Mouse (Mus musculus): Measurements from ENCODE around the gene Naa60. TPM values are rescaled to one million over a fixed set of nuclear protein-coding genes. Genes with fewer than 3 reads are reported as not detected.
A peak's percentile ranks its signal among the peaks of the same experiment; 100 is the strongest.
"Not testable (repeated sequence)": the region's sequence is repeated elsewhere in the genome, so short reads cannot be mapped to it uniquely, and the experiment has no call there.

Gene Naa60
- polyA plus RNA-seq, 1 experiment from 2014 or later = 89.4 TPM

DNA sequence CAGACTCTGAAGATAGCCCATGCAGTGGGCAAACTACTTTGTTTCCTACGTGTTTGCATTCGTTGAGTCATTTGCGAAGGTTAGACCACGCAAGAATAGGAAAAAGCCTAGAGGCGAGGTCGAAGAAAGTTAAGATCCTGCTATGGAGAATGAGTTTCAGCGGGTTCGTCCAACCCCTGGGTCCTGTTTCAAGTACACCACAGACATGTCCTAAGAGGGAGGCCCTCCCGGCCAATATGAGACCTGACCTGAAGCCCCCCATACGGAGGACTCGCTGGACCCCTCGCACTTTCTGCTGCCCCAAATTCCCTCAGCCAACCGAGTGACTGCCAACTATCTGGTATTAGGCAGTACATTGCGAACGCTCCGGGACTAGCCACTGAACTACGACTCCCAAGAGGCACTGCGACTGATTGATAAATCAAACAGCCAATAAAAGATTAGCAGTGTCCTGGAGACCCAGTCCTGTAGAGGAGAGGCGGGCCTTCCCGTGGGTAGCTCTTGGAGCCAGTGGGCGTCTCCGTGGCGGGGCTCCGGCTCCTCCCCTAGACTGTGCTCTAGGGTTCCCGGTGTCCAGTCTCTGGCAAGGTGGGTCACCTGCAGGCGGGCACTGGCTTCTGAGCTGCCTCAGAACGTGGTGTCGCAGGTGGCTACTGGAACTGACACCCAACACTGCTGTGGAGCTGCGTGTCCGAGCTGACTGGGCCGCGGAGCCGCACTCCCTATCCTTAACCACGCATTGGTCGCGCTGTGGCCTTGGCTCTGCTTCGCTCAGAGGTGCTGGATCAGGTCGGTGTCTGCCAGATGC, 25.3 kb upstream of the Naa60 start, which contains the start of gene Zfp174:
Zfp174 (plus strand) TSS at position 558 of the 808 bp plus-strand sequence.
- Histone ChIP-seq H3K27me3 (replicated peaks; ENCODE audit: control insufficient read depth, insufficient read depth, low read length) (no peaks in the 10 kb centered on the region), H3K4me1 (replicated peaks; ENCODE audit: control insufficient read depth, insufficient read depth, low read length) (peaks cover 14% of the 10 kb centered on the region), H3K27ac (ENCODE audit: low read length) (no peak within 1 kb of the TSS), H3K36me3 (ENCODE audit: control insufficient read depth, insufficient read depth) (no peaks in the 10 kb centered on the region), H3K4me2 (ENCODE audit: low read length) (peak within 1 kb of the TSS; percentile 79), H3K9ac (replicated peaks; ENCODE audit: low read depth, low read length) (peak within 1 kb of the TSS; percentile 86), H3K4me3 (replicated peaks; ENCODE audit: low read length) (peak within 1 kb of the TSS; percentile 77), H3K9me3 (ENCODE audit: control insufficient read depth, low read length) (no peaks in the 10 kb centered on the region)
- 4% methylated on average over 38 of the region's 38 CpGs for WGBS
- peak; percentile 100 for ATAC-seq

- H3K27me3 ChIP-seq (replicated peaks; ENCODE audit: control insufficient read depth, insufficient read depth, low read length) = no peaks in the 10 kb centered on the region
- peaks cover 14% of the 10 kb centered on the region for H3K4me1 ChIP-seq (replicated peaks; ENCODE audit: control insufficient read depth, insufficient read depth, low read length)
- H3K36me3 ChIP-seq (ENCODE audit: control insufficient read depth, insufficient read depth) = no peaks in the 10 kb centered on the region
- 74% methylated on average over 4 of the region's 4 CpGs for WGBS
- H3K4me2 ChIP-seq (ENCODE audit: low read length) = peak overlapping the region; percentile 79
- H3K27ac ChIP-seq (ENCODE audit: low read length) = no peak overlapping the region
- H3K4me3 ChIP-seq (replicated peaks; ENCODE audit: low read length) = peak overlapping the region; percentile 77
- ATAC-seq = no peak
- H3K9ac ChIP-seq (replicated peaks; ENCODE audit: low read depth, low read length) = peak overlapping the region; percentile 86; the same call in 1 of the 2 replicates
- no peaks in the 10 kb centered on the region for H3K9me3 ChIP-seq (ENCODE audit: control insufficient read depth, low read length)
Observed at GRCm38 (mm10) chr16:3847871-3848270, 24.3 kb upstream of the Naa60 start.

DNA sequence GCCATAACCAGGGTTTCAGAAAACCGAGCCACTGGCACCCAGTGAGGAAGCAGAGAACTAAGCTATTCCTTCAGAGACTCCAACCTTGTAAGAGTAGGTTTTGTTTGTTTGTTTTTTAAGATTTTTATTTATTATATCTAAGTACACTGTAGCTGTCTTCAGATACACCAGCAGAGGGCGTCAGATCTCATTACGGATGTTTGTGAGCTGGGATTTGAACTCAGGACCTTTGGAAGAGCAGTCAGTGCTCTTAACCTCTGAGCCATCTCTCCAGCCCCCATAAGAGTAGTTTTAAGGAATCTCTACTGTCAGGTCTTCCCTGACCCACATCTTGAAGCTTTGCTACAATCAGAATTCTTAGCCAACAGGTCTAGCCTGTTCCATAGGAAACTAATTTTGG, 23.8 kb upstream of the Naa60 start:
- WGBS = 75% methylated on average over 3 of the region's 3 CpGs
- H3K4me2 ChIP-seq (ENCODE audit: low read length) = no peak overlapping the region
- no peaks in the 10 kb centered on the region for H3K9me3 ChIP-seq (ENCODE audit: control insufficient read depth, low read length)
- no peak overlapping the region for H3K27ac ChIP-seq (ENCODE audit: low read length)
- no peak overlapping the region for H3K9ac ChIP-seq (replicated peaks; ENCODE audit: low read depth, low read length)
- H3K27me3 ChIP-seq (replicated peaks; ENCODE audit: control insufficient read depth, insufficient read depth, low read length) = no peaks in the 10 kb centered on the region
- H3K4me3 ChIP-seq (replicated peaks; ENCODE audit: low read length) = no peak overlapping the region
- peaks cover 14% of the 10 kb centered on the region for H3K4me1 ChIP-seq (replicated peaks; ENCODE audit: control insufficient read depth, insufficient read depth, low read length)
- H3K36me3 ChIP-seq (ENCODE audit: control insufficient read depth, insufficient read depth) = no peaks in the 10 kb centered on the region
- ATAC-seq = no peak

- not testable (repeated sequence) for H3K4me2 ChIP-seq (ENCODE audit: low read length); ATAC-seq; H3K27ac ChIP-seq (ENCODE audit: low read length); H3K4me3 ChIP-seq (replicated peaks; ENCODE audit: low read length); H3K9ac ChIP-seq (replicated peaks; ENCODE audit: low read depth, low read length); H3K27me3 ChIP-seq (replicated peaks; ENCODE audit: control insufficient read depth, insufficient read depth, low read length); H3K36me3 ChIP-seq (ENCODE audit: control insufficient read depth, insufficient read depth); H3K9me3 ChIP-seq (ENCODE audit: control insufficient read depth, low read length)
- H3K4me1 ChIP-seq (replicated peaks; ENCODE audit: control insufficient read depth, insufficient read depth, low read length) = peaks cover 14% of the 10 kb centered on the region
- WGBS = 89% methylated on average over 13 of the region's 13 CpGs
Observed at GRCm38 (mm10) chr16:3851301-3851700, 20.9 kb upstream of the Naa60 start.

GRCm38 (mm10) chr16:3852586-3852985, 19.6 kb upstream of the Naa60 start:
- 32% methylated on average over 12 of the region's 12 CpGs for WGBS
- H3K27me3 ChIP-seq (replicated peaks; ENCODE audit: control insufficient read depth, insufficient read depth, low read length) = no peaks in the 10 kb centered on the region
- no peak for ATAC-seq
- no peaks in the 10 kb centered on the region for H3K9me3 ChIP-seq (ENCODE audit: control insufficient read depth, low read length)
- H3K4me2 ChIP-seq (ENCODE audit: low read length) = no peak overlapping the region
- no peak overlapping the region for H3K9ac ChIP-seq (replicated peaks; ENCODE audit: low read depth, low read length)
- H3K27ac ChIP-seq (ENCODE audit: low read length) = no peak overlapping the region
- no peaks in the 10 kb centered on the region; the same call in 1 of the 2 replicates for H3K36me3 ChIP-seq (ENCODE audit: control insufficient read depth, insufficient read depth)
- peaks cover 7% of the 10 kb centered on the region for H3K4me1 ChIP-seq (replicated peaks; ENCODE audit: control insufficient read depth, insufficient read depth, low read length)
- no peak overlapping the region for H3K4me3 ChIP-seq (replicated peaks; ENCODE audit: low read length)

GRCm38 (mm10) chr16:3854437-3855182, 17.6 kb upstream of the Naa60 start:
- Histone ChIP-seq H3K27ac (ENCODE audit: low read length) (no peak overlapping the region), H3K4me2 (ENCODE audit: low read length) (no peak overlapping the region), H3K4me1 (replicated peaks; ENCODE audit: control insufficient read depth, insufficient read depth, low read length) (no peaks in the 10 kb centered on the region), H3K4me3 (replicated peaks; ENCODE audit: low read length) (no peak overlapping the region), H3K9ac (replicated peaks; ENCODE audit: low read depth, low read length) (no peak overlapping the region), H3K36me3 (ENCODE audit: control insufficient read depth, insufficient read depth) (no peaks in the 10 kb centered on the region; the same call in 1 of the 2 replicates), H3K9me3 (ENCODE audit: control insufficient read depth, low read length) (no peaks in the 10 kb centered on the region), H3K27me3 (replicated peaks; ENCODE audit: control insufficient read depth, insufficient read depth, low read length) (no peaks in the 10 kb centered on the region)
- ATAC-seq = no peak
- 57% methylated on average over 11 of the region's 11 CpGs for WGBS

DNA sequence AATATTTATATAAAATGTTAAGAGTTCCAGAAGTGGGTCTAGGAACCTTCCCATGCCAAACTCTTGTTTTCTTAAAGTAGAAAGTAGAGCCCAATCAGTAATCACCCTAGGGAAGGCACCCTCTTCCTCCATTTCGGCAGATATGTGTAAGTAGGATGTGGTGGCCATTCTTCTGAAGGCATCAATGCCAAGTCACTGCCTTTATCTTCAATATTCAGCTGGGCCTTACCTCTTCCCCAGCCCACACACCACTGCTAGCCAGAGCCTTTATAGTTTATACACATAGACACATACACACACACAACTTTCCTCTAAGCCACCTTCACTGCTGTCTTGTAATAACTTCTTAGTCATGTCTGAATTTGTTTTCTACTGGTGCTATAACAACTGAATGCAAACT, 16.4 kb upstream of the Naa60 start:
- H3K4me1 ChIP-seq (replicated peaks; ENCODE audit: control insufficient read depth, insufficient read depth, low read length) = no peaks in the 10 kb centered on the region
- H3K4me3 ChIP-seq (replicated peaks; ENCODE audit: low read length) = no peak overlapping the region
- no peak overlapping the region for H3K27ac ChIP-seq (ENCODE audit: low read length)
- 84% methylated on average over 1 of the region's 1 CpGs for WGBS
- ATAC-seq = no peak
- no peaks in the 10 kb centered on the region for H3K9me3 ChIP-seq (ENCODE audit: control insufficient read depth, low read length)
- peaks cover 4% of the 10 kb centered on the region for H3K36me3 ChIP-seq (ENCODE audit: control insufficient read depth, insufficient read depth)
- H3K4me2 ChIP-seq (ENCODE audit: low read length) = no peak overlapping the region
- no peak overlapping the region for H3K9ac ChIP-seq (replicated peaks; ENCODE audit: low read depth, low read length)
- H3K27me3 ChIP-seq (replicated peaks; ENCODE audit: control insufficient read depth, insufficient read depth, low read length) = no peaks in the 10 kb centered on the region

DNA sequence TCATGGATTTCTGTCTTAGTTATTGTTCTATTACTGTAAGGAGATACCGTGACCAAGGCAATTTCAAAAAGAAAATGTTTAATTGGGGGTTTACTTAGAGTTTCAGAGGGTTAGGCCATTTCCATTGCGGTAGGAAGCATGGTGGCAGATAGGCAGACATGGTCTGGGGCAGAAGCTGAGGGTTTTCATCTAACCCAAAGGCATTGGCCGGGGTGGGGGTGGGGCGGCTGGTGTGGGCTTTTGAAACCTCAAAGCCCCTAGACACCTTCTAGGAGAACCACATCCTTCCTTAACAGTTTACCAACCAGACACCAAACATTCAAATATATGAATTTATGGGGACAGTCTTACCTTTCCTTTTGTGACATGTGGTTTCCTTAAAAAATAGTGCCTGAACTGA, 12.9 kb upstream of the Naa60 start:
- WGBS = 92% methylated on average over 4 of the region's 4 CpGs
- Histone ChIP-seq H3K4me3 (replicated peaks; ENCODE audit: low read length) (no peak overlapping the region), H3K36me3 (ENCODE audit: control insufficient read depth, insufficient read depth) (peaks cover 11% of the 10 kb centered on the region), H3K27me3 (replicated peaks; ENCODE audit: control insufficient read depth, insufficient read depth, low read length) (no peaks in the 10 kb centered on the region), H3K9ac (replicated peaks; ENCODE audit: low read depth, low read length) (no peak overlapping the region), H3K4me2 (ENCODE audit: low read length) (no peak overlapping the region), H3K9me3 (ENCODE audit: control insufficient read depth, low read length) (no peaks in the 10 kb centered on the region), H3K4me1 (replicated peaks; ENCODE audit: control insufficient read depth, insufficient read depth, low read length) (no peaks in the 10 kb centered on the region), H3K27ac (ENCODE audit: low read length) (no peak overlapping the region)
- no peak for ATAC-seq

- 1% methylated on average over 16 of the region's 16 CpGs for WGBS
- Histone ChIP-seq H3K9ac (replicated peaks; ENCODE audit: low read depth, low read length) (peak overlapping the region; percentile 65), H3K36me3 (ENCODE audit: control insufficient read depth, insufficient read depth) (0 out of 2 replicates have a peak, but pooled peaks cover 2% of the 10 kb centered on the region), H3K4me2 (ENCODE audit: low read length) (peak overlapping the region; percentile 74), H3K4me3 (replicated peaks; ENCODE audit: low read length) (peak overlapping the region; percentile 63), H3K4me1 (replicated peaks; ENCODE audit: control insufficient read depth, insufficient read depth, low read length) (peaks cover 15% of the 10 kb centered on the region), H3K9me3 (ENCODE audit: control insufficient read depth, low read length) (no peaks in the 10 kb centered on the region), H3K27me3 (replicated peaks; ENCODE audit: control insufficient read depth, insufficient read depth, low read length) (no peaks in the 10 kb centered on the region), H3K27ac (ENCODE audit: low read length) (no peak overlapping the region)
- no peak for ATAC-seq
Observed at GRCm38 (mm10) chr16:3871815-3872214, 360 bp upstream of the Naa60 start.

Measured in forebrain, embryonic 16.5 days (tissue).